Mouse (Mus musculus): ENCODE data around the gene Nhsl2. TPM values are rescaled to one million over a fixed set of nuclear protein-coding genes. Genes with fewer than 3 reads are reported as not detected.
"Not testable (repeated sequence)": the region's sequence is repeated elsewhere in the genome, so short reads cannot be mapped to it uniquely, and the experiment has no call there.

Nhsl2 gene
- polyA plus RNA-seq, 1 experiment = 13.1 TPM

GRCm38 (mm10) chrX:102081573-102082279 lies 232.5 kb downstream of the Nhsl2 start:
- H3K4me1 ChIP-seq (ENCODE audit: control insufficient read depth, insufficient read depth, low read length) = peaks cover 27% of the 10 kb centered on the region
- TF ChIP-seq POLR2A (IDR thresholded peaks at IDR 0.05; ENCODE audit: borderline replicate concordance, insufficient read depth, low read length) = no peak
- no peak for TF ChIP-seq CTCF (IDR thresholded peaks at IDR 0.05; ENCODE audit: borderline replicate concordance, insufficient read depth, low read depth, low read length)
- H3K27ac ChIP-seq (ENCODE audit: insufficient read depth, low read length) = peak overlapping the region; percentile 66
- no peak overlapping the region for H3K4me3 ChIP-seq (replicated peaks; ENCODE audit: insufficient read depth, low read depth, low read length)
- WGBS = 26% methylated on average over 7 of the region's 7 CpGs
- DNase-seq = peak; percentile 46 to 73
- no peaks in the 10 kb centered on the region for H3K27me3 ChIP-seq (ENCODE audit: control insufficient read depth, insufficient read depth, low read length)

- WGBS = 23% methylated on average over 5 of the region's 5 CpGs
- no peak overlapping the region for H3K4me3 ChIP-seq (replicated peaks; ENCODE audit: insufficient read depth, low read depth, low read length)
- TF ChIP-seq POLR2A (IDR thresholded peaks at IDR 0.05; ENCODE audit: borderline replicate concordance, insufficient read depth, low read length) = no peak
- DNase-seq = peak; percentile 36 to 39
- no peaks in the 10 kb centered on the region for H3K27me3 ChIP-seq (ENCODE audit: control insufficient read depth, insufficient read depth, low read length)
- H3K4me1 ChIP-seq (ENCODE audit: control insufficient read depth, insufficient read depth, low read length) = peaks cover 25% of the 10 kb centered on the region
- peak overlapping the region; percentile 66 for H3K27ac ChIP-seq (ENCODE audit: insufficient read depth, low read length)
Observed at GRCm38 (mm10) chrX:102082340-102082739, 233.2 kb downstream of the Nhsl2 start.

- Histone ChIP-seq H3K4me1 (ENCODE audit: control insufficient read depth, insufficient read depth, low read length) (peaks cover 17% of the 10 kb centered on the region), H3K27me3 (ENCODE audit: control insufficient read depth, insufficient read depth, low read length) (no peaks in the 10 kb centered on the region), H3K27ac (ENCODE audit: insufficient read depth, low read length) (no peak overlapping the region), H3K4me3 (replicated peaks; ENCODE audit: insufficient read depth, low read depth, low read length) (no peak overlapping the region)
- 88% methylated on average over 8 of the region's 8 CpGs for WGBS
- no peak for DNase-seq
- TF ChIP-seq CTCF (IDR thresholded peaks at IDR 0.05; ENCODE audit: borderline replicate concordance, insufficient read depth, low read depth, low read length) (no peak), POLR2A (IDR thresholded peaks at IDR 0.05; ENCODE audit: borderline replicate concordance, insufficient read depth, low read length) (no peak)
Observed at GRCm38 (mm10) chrX:102085798-102086443, 236.7 kb downstream of the Nhsl2 start.

- Histone ChIP-seq H3K27ac (ENCODE audit: insufficient read depth, low read length) (no peak overlapping the region), H3K27me3 (ENCODE audit: control insufficient read depth, insufficient read depth, low read length) (no peaks in the 10 kb centered on the region), H3K4me1 (ENCODE audit: control insufficient read depth, insufficient read depth, low read length) (no peaks in the 10 kb centered on the region; the same call in 1 of the 2 replicates), H3K4me3 (replicated peaks; ENCODE audit: insufficient read depth, low read depth, low read length) (no peak overlapping the region)
- TF ChIP-seq POLR2A (IDR thresholded peaks at IDR 0.05; ENCODE audit: borderline replicate concordance, insufficient read depth, low read length) (no peak), CTCF (IDR thresholded peaks at IDR 0.05; ENCODE audit: borderline replicate concordance, insufficient read depth, low read depth, low read length) (no peak)
- no peak for DNase-seq
- WGBS = 79% methylated on average over 3 of the region's 3 CpGs
Observed at GRCm38 (mm10) chrX:102090605-102091004, 241.4 kb downstream of the Nhsl2 start.

GRCm38 (mm10) chrX:102094381-102094904 lies 245.3 kb downstream of the Nhsl2 start:
- WGBS = 79% methylated on average over 7 of the region's 7 CpGs

GRCm38 (mm10) chrX:102101886-102102285 lies 252.7 kb downstream of the Nhsl2 start:
- TF ChIP-seq CTCF (IDR thresholded peaks at IDR 0.05; ENCODE audit: borderline replicate concordance, insufficient read depth, low read depth, low read length) (no peak), POLR2A (IDR thresholded peaks at IDR 0.05; ENCODE audit: borderline replicate concordance, insufficient read depth, low read length) (no peak)
- WGBS = 34% methylated on average over 7 of the region's 7 CpGs
- Histone ChIP-seq H3K4me1 (ENCODE audit: control insufficient read depth, insufficient read depth, low read length) (peaks cover 4% of the 10 kb centered on the region; the same call in 1 of the 2 replicates), H3K27me3 (ENCODE audit: control insufficient read depth, insufficient read depth, low read length) (no peaks in the 10 kb centered on the region), H3K27ac (ENCODE audit: insufficient read depth, low read length) (no peak overlapping the region), H3K4me3 (replicated peaks; ENCODE audit: insufficient read depth, low read depth, low read length) (no peak overlapping the region)
- peak in 1 of 2 experiments; percentile 17 for DNase-seq

More at GRCm38 (mm10) chrX:102094381-102094904, 245.3 kb downstream of the Nhsl2 start:
- no peak for DNase-seq
- Histone ChIP-seq H3K27ac (ENCODE audit: insufficient read depth, low read length) (no peak overlapping the region), H3K4me3 (replicated peaks; ENCODE audit: insufficient read depth, low read depth, low read length) (no peak overlapping the region), H3K27me3 (ENCODE audit: control insufficient read depth, insufficient read depth, low read length) (no peaks in the 10 kb centered on the region), H3K4me1 (ENCODE audit: control insufficient read depth, insufficient read depth, low read length) (no peaks in the 10 kb centered on the region)
- TF ChIP-seq POLR2A (IDR thresholded peaks at IDR 0.05; ENCODE audit: borderline replicate concordance, insufficient read depth, low read length) (no peak), CTCF (IDR thresholded peaks at IDR 0.05; ENCODE audit: borderline replicate concordance, insufficient read depth, low read depth, low read length) (no peak)

GRCm38 (mm10) chrX:102103830-102104229 lies 254.6 kb downstream of the Nhsl2 start:
- H3K27ac ChIP-seq (ENCODE audit: insufficient read depth, low read length); H3K4me1 ChIP-seq (ENCODE audit: control insufficient read depth, insufficient read depth, low read length); H3K4me3 ChIP-seq (replicated peaks; ENCODE audit: insufficient read depth, low read depth, low read length); DNase-seq; H3K27me3 ChIP-seq (ENCODE audit: control insufficient read depth, insufficient read depth, low read length): not testable (repeated sequence)
- WGBS = 83% methylated on average over 2 of the region's 2 CpGs

- 84% methylated on average over 5 of the region's 5 CpGs for WGBS
- H3K27ac ChIP-seq (ENCODE audit: insufficient read depth, low read length); H3K4me1 ChIP-seq (ENCODE audit: control insufficient read depth, insufficient read depth, low read length); DNase-seq; H3K27me3 ChIP-seq (ENCODE audit: control insufficient read depth, insufficient read depth, low read length); H3K4me3 ChIP-seq (replicated peaks; ENCODE audit: insufficient read depth, low read depth, low read length): not testable (repeated sequence)
Observed at GRCm38 (mm10) chrX:102109349-102109748, 260.2 kb downstream of the Nhsl2 start.

Data from cerebellum, adult 2 months (tissue).